Mouse (Mus musculus): ENCODE measurements around the gene Gadd45b. TPM values are rescaled to one million over a fixed set of nuclear protein-coding genes. Genes with fewer than 3 reads are reported as not detected.
A peak's percentile ranks its signal among the peaks of the same experiment; 100 is the strongest.

The Gadd45b gene
- polyA plus RNA-seq, 1 experiment from 2014 or later: 21.2 TPM

- Histone ChIP-seq H3K36me3 (ENCODE audit: control insufficient read depth, insufficient read depth, low read length) (no peaks in the 10 kb centered on the region), H3K4me1 (replicated peaks; ENCODE audit: control insufficient read depth, insufficient read depth, low read length) (peaks cover 81% of the 10 kb centered on the region), H3K27me3 (replicated peaks; ENCODE audit: control insufficient read depth, insufficient read depth, low read length) (peaks cover 25% of the 10 kb centered on the region), H3K4me3 (ENCODE audit: low read depth, low read length) (peak overlapping the region; percentile 31; the same call in 1 of the 2 replicates), H3K9me3 (ENCODE audit: control insufficient read depth, low read length) (no peaks in the 10 kb centered on the region), H3K9ac (ENCODE audit: low read length) (no peak overlapping the region), H3K27ac (ENCODE audit: low read depth) (no peak overlapping the region), H3K4me2 (ENCODE audit: low read length) (peak overlapping the region; percentile 61)
- DNase-seq (ENCODE audit: low spot score): no peak
- ATAC-seq (replicated peaks; ENCODE audit: low FRiP score, low TSS enrichment, low read depth): no peak
- 16% methylated on average over 6 of the region's 6 CpGs for WGBS
Observed at GRCm38 (mm10) chr10:80936810-80937164, 6.9 kb downstream of the Gadd45b start.

DNA sequence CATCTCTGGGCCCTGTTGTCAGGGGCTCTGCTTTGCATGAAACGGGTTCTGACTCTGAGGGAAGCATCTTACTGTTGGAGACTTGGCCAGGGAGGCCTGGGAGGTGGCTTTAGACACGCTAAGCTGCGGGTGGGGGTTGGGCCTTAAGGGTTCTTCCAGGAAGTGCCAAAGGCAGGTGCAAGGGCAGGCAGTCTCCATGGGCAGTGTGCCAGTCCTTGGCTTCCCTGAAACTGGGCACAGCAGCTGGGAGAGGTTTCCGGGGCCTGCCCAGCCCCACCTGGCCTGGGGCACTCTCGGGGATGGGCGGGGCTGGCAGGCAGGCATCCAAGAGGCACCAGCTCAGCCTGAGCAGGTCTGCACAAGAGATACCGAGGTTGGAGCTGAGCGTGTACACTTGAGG is 7.8 kb downstream of the Gadd45b start:
- no peak overlapping the region for H3K4me3 ChIP-seq (ENCODE audit: low read depth, low read length)
- 33% methylated on average over 8 of the region's 8 CpGs for WGBS
- no peaks in the 10 kb centered on the region for H3K36me3 ChIP-seq (ENCODE audit: control insufficient read depth, insufficient read depth, low read length)
- no peak overlapping the region; the same call in 1 of the 2 replicates for H3K4me2 ChIP-seq (ENCODE audit: low read length)
- no peak overlapping the region for H3K9ac ChIP-seq (ENCODE audit: low read length)
- DNase-seq (ENCODE audit: low spot score) (no peak), ATAC-seq (replicated peaks; ENCODE audit: low FRiP score, low TSS enrichment, low read depth) (no peak)
- peaks cover 16% of the 10 kb centered on the region for H3K27me3 ChIP-seq (replicated peaks; ENCODE audit: control insufficient read depth, insufficient read depth, low read length)
- H3K27ac ChIP-seq (ENCODE audit: low read depth): no peak overlapping the region
- H3K4me1 ChIP-seq (replicated peaks; ENCODE audit: control insufficient read depth, insufficient read depth, low read length): peaks cover 73% of the 10 kb centered on the region
- no peaks in the 10 kb centered on the region for H3K9me3 ChIP-seq (ENCODE audit: control insufficient read depth, low read length)

GRCm38 (mm10) chr10:80938831-80939550 is 9.1 kb downstream of the Gadd45b start:
- Histone ChIP-seq H3K9me3 (ENCODE audit: control insufficient read depth, low read length) (no peaks in the 10 kb centered on the region), H3K27me3 (replicated peaks; ENCODE audit: control insufficient read depth, insufficient read depth, low read length) (peaks cover 3% of the 10 kb centered on the region), H3K36me3 (ENCODE audit: control insufficient read depth, insufficient read depth, low read length) (no peaks in the 10 kb centered on the region), H3K4me3 (ENCODE audit: low read depth, low read length) (peak overlapping the region; percentile 31), H3K4me2 (ENCODE audit: low read length) (peak overlapping the region; percentile 64), H3K4me1 (replicated peaks; ENCODE audit: control insufficient read depth, insufficient read depth, low read length) (peaks cover 71% of the 10 kb centered on the region), H3K9ac (ENCODE audit: low read length) (peak overlapping the region; percentile 25), H3K27ac (ENCODE audit: low read depth) (peak overlapping the region; percentile 81)
- ATAC-seq (replicated peaks; ENCODE audit: low FRiP score, low TSS enrichment, low read depth) (peak; percentile 34; the same call in 1 of the 2 replicates), DNase-seq (ENCODE audit: low spot score) (no peak)
- 7% methylated on average over 15 of the region's 15 CpGs for WGBS

DNA sequence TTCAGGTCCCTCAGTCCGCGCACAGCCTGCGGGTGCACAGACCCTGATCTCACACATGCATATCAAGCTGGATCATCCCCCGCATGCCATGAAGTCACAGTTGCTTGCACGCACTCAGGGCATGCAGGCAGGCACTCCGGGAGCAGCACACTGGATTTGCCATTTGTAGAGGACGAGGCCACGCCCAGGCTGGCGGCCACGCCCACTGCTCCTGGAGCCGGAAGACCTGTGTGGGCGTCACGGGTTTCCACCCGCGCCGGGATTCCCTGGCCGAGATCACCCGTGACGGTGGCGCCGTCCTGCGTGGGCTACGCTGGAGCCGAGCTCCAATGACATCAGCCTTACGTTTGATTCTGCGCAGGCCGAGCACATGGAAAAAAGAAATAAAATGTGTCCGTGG is 9.8 kb downstream of the Gadd45b start:
- H3K4me2 ChIP-seq (ENCODE audit: low read length): peak overlapping the region; percentile 64
- peaks cover 74% of the 10 kb centered on the region for H3K4me1 ChIP-seq (replicated peaks; ENCODE audit: control insufficient read depth, insufficient read depth, low read length)
- peak overlapping the region; percentile 31 for H3K4me3 ChIP-seq (ENCODE audit: low read depth, low read length)
- H3K27ac ChIP-seq (ENCODE audit: low read depth): peak overlapping the region; percentile 81
- DNase-seq (ENCODE audit: low spot score): peak; percentile 88
- WGBS: 4% methylated on average over 28 of the region's 28 CpGs
- ATAC-seq (replicated peaks; ENCODE audit: low FRiP score, low TSS enrichment, low read depth): peak; percentile 43
- no peaks in the 10 kb centered on the region for H3K36me3 ChIP-seq (ENCODE audit: control insufficient read depth, insufficient read depth, low read length)
- no peaks in the 10 kb centered on the region for H3K9me3 ChIP-seq (ENCODE audit: control insufficient read depth, low read length)
- no peaks in the 10 kb centered on the region; the same call in 1 of the 2 replicates for H3K27me3 ChIP-seq (replicated peaks; ENCODE audit: control insufficient read depth, insufficient read depth, low read length)
- H3K9ac ChIP-seq (ENCODE audit: low read length): peak overlapping the region; percentile 25

GRCm38 (mm10) chr10:80940320-80940987 is 10.6 kb downstream of the Gadd45b start:
- no peaks in the 10 kb centered on the region for H3K27me3 ChIP-seq (replicated peaks; ENCODE audit: control insufficient read depth, insufficient read depth, low read length)
- H3K9ac ChIP-seq (ENCODE audit: low read length): peak overlapping the region; percentile 25; the same call in 1 of the 2 replicates
- DNase-seq (ENCODE audit: low spot score) (peak; percentile 78), ATAC-seq (replicated peaks; ENCODE audit: low FRiP score, low TSS enrichment, low read depth) (peak; percentile 26)
- 0 out of 2 replicates have a peak overlapping the region, but pooled peaks have one; percentile 31 for H3K4me3 ChIP-seq (ENCODE audit: low read depth, low read length)
- peaks cover 71% of the 10 kb centered on the region for H3K4me1 ChIP-seq (replicated peaks; ENCODE audit: control insufficient read depth, insufficient read depth, low read length)
- no peaks in the 10 kb centered on the region for H3K36me3 ChIP-seq (ENCODE audit: control insufficient read depth, insufficient read depth, low read length)
- peak overlapping the region; percentile 64 for H3K4me2 ChIP-seq (ENCODE audit: low read length)
- H3K27ac ChIP-seq (ENCODE audit: low read depth): peak overlapping the region; percentile 81
- no peaks in the 10 kb centered on the region for H3K9me3 ChIP-seq (ENCODE audit: control insufficient read depth, low read length)
- WGBS: 26% methylated on average over 8 of the region's 8 CpGs

DNA sequence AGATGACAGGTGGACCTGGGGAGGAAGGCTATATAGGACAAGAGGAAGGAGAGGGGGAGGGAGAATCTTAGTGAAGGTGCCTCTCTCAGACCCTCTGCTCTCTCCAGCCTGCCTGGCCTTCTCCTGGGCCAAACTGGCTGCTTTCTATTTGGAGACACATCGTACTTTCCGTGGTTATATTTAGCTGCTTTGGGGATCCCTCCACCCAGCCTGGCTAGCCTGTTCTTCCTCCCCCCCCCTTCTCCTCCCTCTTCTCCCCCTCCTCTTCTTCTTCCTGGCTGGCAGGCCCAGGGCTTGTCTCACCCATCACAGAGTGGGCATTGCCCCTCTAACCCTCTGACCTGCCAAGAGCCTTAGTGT is 11.1 kb downstream of the Gadd45b start:
- WGBS: 7% methylated on average over 2 of the region's 2 CpGs
- no peak overlapping the region for H3K9ac ChIP-seq (ENCODE audit: low read length)
- ATAC-seq (replicated peaks; ENCODE audit: low FRiP score, low TSS enrichment, low read depth): no peak
- peak overlapping the region; percentile 81 for H3K27ac ChIP-seq (ENCODE audit: low read depth)
- H3K4me3 ChIP-seq (ENCODE audit: low read depth, low read length): no peak overlapping the region
- H3K4me1 ChIP-seq (replicated peaks; ENCODE audit: control insufficient read depth, insufficient read depth, low read length): peaks cover 67% of the 10 kb centered on the region
- no peaks in the 10 kb centered on the region for H3K36me3 ChIP-seq (ENCODE audit: control insufficient read depth, insufficient read depth, low read length)
- no peaks in the 10 kb centered on the region for H3K27me3 ChIP-seq (replicated peaks; ENCODE audit: control insufficient read depth, insufficient read depth, low read length)
- no peaks in the 10 kb centered on the region for H3K9me3 ChIP-seq (ENCODE audit: control insufficient read depth, low read length)
- peak overlapping the region; percentile 64 for H3K4me2 ChIP-seq (ENCODE audit: low read length)
- no peak for DNase-seq (ENCODE audit: low spot score)

DNA sequence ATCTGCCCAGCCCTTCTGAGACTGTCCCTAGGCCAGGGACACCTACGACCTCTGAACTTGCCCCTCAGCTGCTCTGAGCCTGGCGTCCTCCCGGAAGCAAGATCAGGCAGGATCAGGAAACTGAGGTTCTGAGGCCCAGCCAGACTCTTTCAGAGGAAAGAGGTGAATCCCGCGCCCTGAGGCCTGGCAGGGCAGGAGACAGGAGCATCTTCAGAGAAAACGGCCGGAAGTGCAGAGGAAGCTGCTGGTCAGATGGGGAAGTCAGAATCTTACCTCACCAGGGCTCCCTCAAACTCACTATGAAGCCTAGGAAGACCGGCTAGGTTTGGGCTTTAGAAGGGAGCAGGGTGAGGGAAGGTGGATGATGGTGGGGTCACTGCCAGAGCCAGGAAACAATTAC is 13.0 kb downstream of the Gadd45b start:
- Histone ChIP-seq H3K4me2 (ENCODE audit: low read length) (no peak overlapping the region), H3K9ac (ENCODE audit: low read length) (no peak overlapping the region), H3K9me3 (ENCODE audit: control insufficient read depth, low read length) (no peaks in the 10 kb centered on the region), H3K4me3 (ENCODE audit: low read depth, low read length) (no peak overlapping the region), H3K27ac (ENCODE audit: low read depth) (no peak overlapping the region), H3K4me1 (replicated peaks; ENCODE audit: control insufficient read depth, insufficient read depth, low read length) (peaks cover 61% of the 10 kb centered on the region), H3K36me3 (ENCODE audit: control insufficient read depth, insufficient read depth, low read length) (no peaks in the 10 kb centered on the region), H3K27me3 (replicated peaks; ENCODE audit: control insufficient read depth, insufficient read depth, low read length) (no peaks in the 10 kb centered on the region)
- WGBS: 66% methylated on average over 8 of the region's 8 CpGs
- ATAC-seq (replicated peaks; ENCODE audit: low FRiP score, low TSS enrichment, low read depth) (no peak), DNase-seq (ENCODE audit: low spot score) (no peak)

GRCm38 (mm10) chr10:80943701-80944100 is 13.8 kb downstream of the Gadd45b start:
- ATAC-seq (replicated peaks; ENCODE audit: low FRiP score, low TSS enrichment, low read depth) (no peak), DNase-seq (ENCODE audit: low spot score) (no peak)
- Histone ChIP-seq H3K4me2 (ENCODE audit: low read length) (no peak overlapping the region), H3K4me3 (ENCODE audit: low read depth, low read length) (no peak overlapping the region), H3K4me1 (replicated peaks; ENCODE audit: control insufficient read depth, insufficient read depth, low read length) (peaks cover 57% of the 10 kb centered on the region), H3K36me3 (ENCODE audit: control insufficient read depth, insufficient read depth, low read length) (no peaks in the 10 kb centered on the region), H3K27ac (ENCODE audit: low read depth) (no peak overlapping the region), H3K9me3 (ENCODE audit: control insufficient read depth, low read length) (no peaks in the 10 kb centered on the region), H3K9ac (ENCODE audit: low read length) (no peak overlapping the region), H3K27me3 (replicated peaks; ENCODE audit: control insufficient read depth, insufficient read depth, low read length) (no peaks in the 10 kb centered on the region)
- WGBS: 44% methylated on average over 9 of the region's 9 CpGs
